Mouse (Mus musculus) bone marrow macrophage, adult 2 months (primary cell): ENCODE results near the gene Hist1h4n.

Experiments
- CTCF ChIP-seq: IDR thresholded peaks from 2 replicates; pipeline ENCODE4 v1.5.1; 2012; ENCODE audit warnings: low read depth, mild to moderate bottlenecking, low read length, moderate library complexity
- POLR2A ChIP-seq: IDR thresholded peaks from 2 replicates; pipeline ENCODE4 v1.6.1; 2012; ENCODE audit warnings: mild to moderate bottlenecking, low read depth, low read length, borderline replicate concordance

- no peak for TF ChIP-seq CTCF
- no peak for TF ChIP-seq POLR2A
Observed at GRCm38 (mm10) chr13:21783734-21784161, 48.2 kb downstream of the Hist1h4n start.
